Mouse (Mus musculus) hindbrain, embryonic 16.5 days (tissue): ENCODE data around the gene Vwa8. TPM values are rescaled to one million over a fixed set of nuclear protein-coding genes. Genes with fewer than 3 reads are reported as not detected.

Source experiments
- ATAC-seq: fragments of 200-750 bp; cut with Nextera tagmentation; 2 replicates; pipeline ENCODE4 v1.8.0; 2017; ENCODE audit warnings: moderate TSS enrichment, moderate library complexity
- H3K27ac ChIP-seq: fragments of 300-500 bp; sonication (generic); 2 replicates; pipeline ENCODE4 v1.5.1; 2014; ENCODE audit warnings: low read depth, mild to moderate bottlenecking, control low read depth, low read length, moderate library complexity
- H3K27me3 ChIP-seq: fragments of 300-500 bp; sonication (generic); replicated peaks from 2 replicates; pipeline ENCODE4 v1.6.1; 2014; ENCODE audit warnings: low read length; ENCODE audit not compliant: control insufficient read depth, insufficient read depth
- H3K36me3 ChIP-seq: fragments of 300-500 bp; sonication (generic); 2 replicates; pipeline ENCODE4 v1.6.1; 2014; ENCODE audit warnings: mild to moderate bottlenecking, low read length, moderate library complexity, mixed read lengths; ENCODE audit not compliant: control insufficient read depth, insufficient read depth
- H3K4me1 ChIP-seq: fragments of 300-500 bp; sonication (generic); 2 replicates; pipeline ENCODE4 v1.6.1; 2014; ENCODE audit warnings: low read depth, low read length; ENCODE audit not compliant: control insufficient read depth, insufficient read depth
- H3K4me2 ChIP-seq: fragments of 300-500 bp; sonication (generic); 2 replicates; pipeline ENCODE4 v1.6.1; 2014; ENCODE audit warnings: mild to moderate bottlenecking, low read length, control low read depth, moderate library complexity
- H3K4me3 ChIP-seq: fragments of 300-500 bp; sonication (generic); 2 replicates; pipeline ENCODE4 v1.5.1; 2014; ENCODE audit warnings: mild to moderate bottlenecking, low read length, control low read depth, moderate library complexity
- H3K9ac ChIP-seq: fragments of 300-500 bp; sonication (generic); 2 replicates; pipeline ENCODE4 v1.6.1; 2014; ENCODE audit warnings: low read depth, mild to moderate bottlenecking, control low read depth, low read length, moderate library complexity
- H3K9me3 ChIP-seq: fragments of 300-500 bp; sonication (generic); 2 replicates; pipeline ENCODE4 v1.6.1; 2014; ENCODE audit warnings: mild to moderate bottlenecking, low read length, moderate library complexity; ENCODE audit not compliant: control insufficient read depth
- WGBS: fragments of 180-500 bp; shearing (Covaris S2); extraction: QIAGEN DNeasy Blood & Tissue Kit; methylation state at CpG from one replicate; pipeline ENCODE4 v1.1.7; 2014; 5-methylcytosine and 5-hydroxymethylcytosine counted together
- polyA plus RNA-seq: library from polyadenylated mRNA; unstranded; fragments of >200 nt; fragmentation: Nextera tagmentation; extraction: Ambion mirVana; gene quantifications from 2 replicates; pipeline ENCODE4 v1.2.1, GENCODE M21; 2015

Gene Vwa8
- polyA plus RNA-seq, 1 experiment from 2014 or later = 7.9 TPM

DNA sequence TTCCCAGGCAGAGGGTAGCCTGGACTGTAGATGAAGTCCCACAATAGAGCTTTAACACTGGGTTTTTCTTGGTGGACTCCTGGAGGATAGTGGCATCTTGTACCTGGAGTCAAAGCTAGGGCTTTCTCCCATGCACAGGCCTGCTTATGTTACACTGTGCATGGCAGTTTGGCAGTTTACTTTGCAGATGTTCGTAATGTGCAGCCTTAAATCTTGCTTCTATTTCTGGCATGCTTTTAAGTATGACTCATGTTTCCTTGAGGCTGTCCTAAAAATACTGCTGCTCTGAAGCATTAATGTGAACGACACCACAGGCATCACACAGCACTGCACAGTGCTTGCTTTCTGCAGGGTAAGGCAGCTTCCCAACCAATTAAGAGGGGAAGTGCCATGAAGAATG is 51.9 kb downstream of the Vwa8 start:
- no peaks in the 10 kb centered on the region for H3K27me3 ChIP-seq
- H3K4me2 ChIP-seq = no peak overlapping the region
- 54% methylated on average over 2 of the region's 2 CpGs for WGBS
- no peaks in the 10 kb centered on the region for H3K9me3 ChIP-seq
- no peak; the same call in 1 of the 2 replicates for ATAC-seq
- no peak overlapping the region for H3K27ac ChIP-seq
- H3K4me3 ChIP-seq = no peak overlapping the region
- no peaks in the 10 kb centered on the region; the same call in none of the 2 replicates for H3K4me1 ChIP-seq
- H3K36me3 ChIP-seq = no peaks in the 10 kb centered on the region
- H3K9ac ChIP-seq = no peak overlapping the region

DNA sequence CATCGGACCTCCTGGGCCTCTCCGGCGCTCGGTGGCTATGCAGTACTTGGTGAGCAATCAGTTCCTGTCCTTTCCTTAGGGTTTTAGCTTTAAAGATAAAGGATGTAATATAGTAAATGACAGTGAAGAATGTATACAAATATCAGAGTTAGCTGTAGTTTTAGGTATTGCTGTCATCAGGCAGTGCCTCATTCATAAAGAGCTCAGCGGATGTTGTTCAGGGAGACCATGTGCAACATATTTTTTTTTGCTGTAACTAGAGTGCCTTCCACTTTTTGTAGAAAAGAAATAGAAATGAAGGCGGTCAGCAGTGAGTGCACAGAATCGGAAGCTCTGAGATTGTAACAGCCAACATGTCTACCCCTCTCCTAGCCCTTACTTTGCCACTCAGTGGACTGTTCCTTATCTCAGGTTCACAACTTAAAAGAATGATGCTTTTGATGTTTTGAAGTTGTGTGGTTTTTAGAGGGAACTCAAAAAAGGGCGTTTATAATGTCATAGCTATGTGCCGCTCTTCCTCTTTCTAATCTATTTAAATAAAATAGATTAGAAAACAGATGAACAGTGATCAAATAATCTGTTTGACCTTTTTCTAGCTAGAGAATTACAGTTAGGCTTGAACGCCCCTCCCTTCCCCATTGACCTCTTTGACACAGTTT is 59.5 kb downstream of the Vwa8 start:
- no peaks in the 10 kb centered on the region; the same call in 1 of the 2 replicates for H3K36me3 ChIP-seq
- no peaks in the 10 kb centered on the region for H3K9me3 ChIP-seq
- H3K4me1 ChIP-seq = no peaks in the 10 kb centered on the region
- no peak overlapping the region for H3K4me3 ChIP-seq
- no peak overlapping the region for H3K27ac ChIP-seq
- no peaks in the 10 kb centered on the region for H3K27me3 ChIP-seq
- ATAC-seq = no peak
- H3K4me2 ChIP-seq = no peak overlapping the region
- 93% methylated on average over 10 of the region's 10 CpGs for WGBS
- no peak overlapping the region for H3K9ac ChIP-seq

GRCm38 (mm10) chr14:78912076-78912475 is 63.2 kb downstream of the Vwa8 start:
- Histone ChIP-seq H3K9ac (no peak overlapping the region), H3K4me3 (no peak overlapping the region), H3K9me3 (no peaks in the 10 kb centered on the region), H3K4me1 (no peaks in the 10 kb centered on the region), H3K27me3 (no peaks in the 10 kb centered on the region), H3K36me3 (no peaks in the 10 kb centered on the region; the same call in 1 of the 2 replicates), H3K4me2 (no peak overlapping the region), H3K27ac (no peak overlapping the region)
- WGBS = 92% methylated on average over 10 of the region's 10 CpGs
- ATAC-seq = no peak

DNA sequence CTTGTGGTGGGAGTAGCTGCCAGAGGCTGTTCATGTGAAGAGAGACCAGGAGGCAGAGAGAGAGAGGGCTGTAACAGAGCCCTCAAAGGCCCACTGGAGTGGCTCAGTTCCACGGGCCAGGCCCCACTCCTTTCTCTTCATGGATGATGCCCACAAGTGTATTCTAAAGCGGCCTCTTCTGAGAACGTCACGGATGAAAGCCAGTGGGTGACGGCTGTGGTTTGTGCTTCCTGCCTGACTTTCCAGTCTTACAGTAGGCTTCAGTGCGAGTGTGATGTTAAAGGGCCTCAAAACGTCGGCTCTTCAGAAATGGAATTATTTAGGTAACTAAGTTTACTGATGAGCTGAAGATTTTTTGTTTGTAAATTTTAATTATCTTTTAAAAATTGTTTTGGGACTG is 65.3 kb downstream of the Vwa8 start:
- H3K27ac ChIP-seq = no peak overlapping the region
- H3K9me3 ChIP-seq = no peaks in the 10 kb centered on the region
- H3K4me1 ChIP-seq = no peaks in the 10 kb centered on the region
- H3K27me3 ChIP-seq = no peaks in the 10 kb centered on the region
- WGBS = 88% methylated on average over 8 of the region's 8 CpGs
- H3K4me3 ChIP-seq = no peak overlapping the region
- no peak for ATAC-seq
- no peak overlapping the region for H3K4me2 ChIP-seq
- H3K9ac ChIP-seq = no peak overlapping the region
- no peaks in the 10 kb centered on the region; the same call in 1 of the 2 replicates for H3K36me3 ChIP-seq

DNA sequence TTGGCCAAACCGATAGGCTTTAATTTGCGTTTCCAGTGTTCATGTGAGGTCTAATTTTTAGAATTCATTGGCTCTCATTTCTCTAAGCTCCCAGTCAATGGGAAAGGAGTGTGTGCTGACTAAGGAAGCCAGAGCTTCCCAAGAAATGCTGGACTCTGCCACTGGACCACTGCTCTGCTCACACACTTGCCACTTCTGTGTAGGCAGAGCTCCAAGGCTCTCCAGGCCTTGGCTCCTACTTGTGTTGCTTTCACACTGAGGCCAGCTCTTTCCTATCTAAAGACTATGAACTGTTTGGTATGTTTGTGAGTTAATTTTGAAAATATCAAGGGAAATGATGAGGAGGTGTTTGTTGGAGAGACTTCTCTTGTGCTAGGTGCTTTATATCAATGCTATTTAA is 67.8 kb downstream of the Vwa8 start:
- no peaks in the 10 kb centered on the region for H3K27me3 ChIP-seq
- no peaks in the 10 kb centered on the region for H3K36me3 ChIP-seq
- H3K27ac ChIP-seq = no peak overlapping the region
- ATAC-seq = no peak
- 91% methylated on average over 2 of the region's 2 CpGs for WGBS
- no peak overlapping the region for H3K9ac ChIP-seq
- H3K4me2 ChIP-seq = no peak overlapping the region
- H3K4me3 ChIP-seq = no peak overlapping the region
- H3K9me3 ChIP-seq = no peaks in the 10 kb centered on the region
- H3K4me1 ChIP-seq = no peaks in the 10 kb centered on the region

GRCm38 (mm10) chr14:78921219-78921618 is 72.4 kb downstream of the Vwa8 start:
- Histone ChIP-seq H3K4me3 (no peak overlapping the region), H3K9ac (no peak overlapping the region), H3K9me3 (no peaks in the 10 kb centered on the region), H3K27ac (no peak overlapping the region), H3K4me1 (no peaks in the 10 kb centered on the region), H3K36me3 (no peaks in the 10 kb centered on the region; the same call in 1 of the 2 replicates), H3K27me3 (no peaks in the 10 kb centered on the region), H3K4me2 (no peak overlapping the region)
- ATAC-seq = no peak
- WGBS = 67% methylated on average over 2 of the region's 2 CpGs

- Histone ChIP-seq H3K27me3 (no peaks in the 10 kb centered on the region), H3K4me1 (no peaks in the 10 kb centered on the region), H3K27ac (no peak overlapping the region), H3K4me2 (no peak overlapping the region), H3K9ac (no peak overlapping the region), H3K4me3 (no peak overlapping the region), H3K36me3 (no peaks in the 10 kb centered on the region; the same call in 1 of the 2 replicates), H3K9me3 (no peaks in the 10 kb centered on the region)
- WGBS = 85% methylated on average over 5 of the region's 5 CpGs
- ATAC-seq = no peak
These were observed 74.8 kb downstream of the Vwa8 start for GRCm38 (mm10) chr14:78923631-78924030.

GRCm38 (mm10) chr14:78924755-78925537 is 76.1 kb downstream of the Vwa8 start:
- H3K9ac ChIP-seq = no peak overlapping the region
- no peaks in the 10 kb centered on the region for H3K9me3 ChIP-seq
- H3K27me3 ChIP-seq = no peaks in the 10 kb centered on the region
- ATAC-seq = peak; percentile 77
- no peaks in the 10 kb centered on the region for H3K4me1 ChIP-seq
- H3K27ac ChIP-seq = no peak overlapping the region
- no peak overlapping the region for H3K4me2 ChIP-seq
- no peak overlapping the region for H3K4me3 ChIP-seq
- 74% methylated on average over 21 of the region's 21 CpGs for WGBS
- no peaks in the 10 kb centered on the region; the same call in 1 of the 2 replicates for H3K36me3 ChIP-seq

- WGBS = 53% methylated on average over 2 of the region's 2 CpGs
- Histone ChIP-seq H3K36me3 (no peaks in the 10 kb centered on the region), H3K27ac (no peak overlapping the region), H3K4me3 (no peak overlapping the region), H3K9me3 (no peaks in the 10 kb centered on the region), H3K4me1 (no peaks in the 10 kb centered on the region), H3K27me3 (no peaks in the 10 kb centered on the region), H3K9ac (no peak overlapping the region), H3K4me2 (no peak overlapping the region)
- ATAC-seq = no peak
These were observed 83.2 kb downstream of the Vwa8 start for GRCm38 (mm10) chr14:78932094-78932493.
